Mouse (Mus musculus) lung, adult 18-20 months (tissue): ENCODE data around the gene Efs.

Source experiments
- DNase-seq, 2 experiments: peaks; one replicate each; pipeline ENCODE4 v3.0.0; 2022; ENCODE audit warnings: mixed read lengths in 2 of 2

Efs gene

GRCm38 (mm10) chr14:54866936-54867335 is 59.0 kb downstream of the Efs start:
- no peak for DNase-seq
